Mouse (Mus musculus) colon, adult 2 months (tissue): Measurements from ENCODE around the gene Asb16. TPM values are rescaled to one million over a fixed set of nuclear protein-coding genes. Genes with fewer than 3 reads are reported as not detected.

Experiments
- polyA plus RNA-seq: library from polyadenylated mRNA; depleted of rRNA; stranded (reverse); fragments of >200 nt; gene quantifications from 2 replicates; pipeline ENCODE4 v1.2.3, GENCODE M21; 2012; rRNA removed

The Asb16 gene
- polyA plus RNA-seq = 1.6 and 2.8 TPM in 2 replicates

GRCm38 (mm10) chr11:102268520-102269244 is at the start of gene Asb16:
Asb16 (plus strand) TSS chr11:102268743.

DNA sequence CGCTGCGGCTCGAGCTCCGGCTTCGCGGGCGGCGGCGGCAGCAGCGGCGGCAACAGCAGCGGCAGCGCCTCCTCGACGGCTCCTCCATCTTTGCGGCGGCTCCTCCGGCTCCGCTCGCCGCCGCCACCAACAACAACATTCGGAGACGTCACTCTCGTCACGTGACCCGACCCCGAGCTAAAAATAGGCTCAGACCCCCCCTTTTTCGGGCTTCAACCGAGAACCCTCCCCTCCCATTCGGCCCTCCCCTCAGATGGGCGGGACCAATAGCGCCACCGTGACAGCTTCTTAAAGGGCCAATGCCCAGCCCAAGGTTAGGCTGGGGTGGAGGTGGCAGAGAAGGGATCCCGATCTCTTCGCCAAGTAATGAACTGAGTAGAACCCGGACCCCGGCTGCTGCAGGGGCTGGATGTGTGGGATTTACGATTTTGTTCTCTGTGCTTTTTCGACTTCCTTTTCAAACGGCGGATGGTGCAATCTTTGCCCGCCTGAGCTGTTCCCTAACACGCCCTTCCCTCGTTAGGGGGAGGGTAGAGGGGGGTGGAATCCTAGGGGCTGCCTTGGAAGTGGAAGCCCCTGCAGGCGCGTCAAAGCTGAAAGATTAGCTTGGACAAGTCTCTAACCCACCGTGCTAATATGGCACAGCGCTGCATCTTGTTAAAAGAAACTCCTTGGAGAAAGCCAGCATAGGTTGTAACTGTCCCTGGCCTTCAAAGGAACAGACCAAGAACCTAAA is 38.4 kb upstream of the Asb16 start, which contains the start of gene Hdac5:
TSS of gene Hdac5 (minus strand) at position 161 of the 736 bp plus-strand sequence.

DNA sequence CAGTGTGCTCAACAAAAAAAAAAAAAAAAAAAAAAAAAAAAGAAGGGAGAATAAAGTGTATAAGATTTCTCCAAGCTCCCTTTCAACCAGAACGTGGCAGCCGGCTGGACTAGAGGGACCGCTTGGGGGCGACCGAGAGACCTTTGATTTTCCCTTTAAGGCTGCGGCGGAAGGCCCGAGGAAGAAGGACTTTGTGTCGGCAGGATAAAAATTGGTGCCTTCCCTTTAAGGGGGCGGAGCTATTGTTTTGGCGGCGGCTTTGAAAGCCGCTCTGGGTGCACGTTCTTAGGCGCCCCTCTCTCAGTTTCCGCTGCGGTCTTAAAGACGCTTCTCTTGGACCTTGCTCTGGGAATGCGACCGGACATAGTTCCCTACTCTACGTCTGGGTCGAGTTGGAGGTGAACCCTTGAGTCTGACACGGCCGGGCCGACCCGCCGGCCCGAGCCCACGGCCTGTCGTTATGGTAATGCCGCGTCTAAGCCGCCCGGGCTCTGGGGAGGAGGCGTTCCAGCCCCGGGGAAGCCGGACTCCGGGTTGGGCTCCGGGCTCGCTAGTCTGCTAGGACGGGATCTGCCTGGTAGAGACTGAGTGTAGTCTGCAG is 19.8 kb upstream of the Asb16 start, which contains the start of gene BC030867:
TSS of gene BC030867 (plus strand) at position 253 of the 601 bp plus-strand sequence.

DNA sequence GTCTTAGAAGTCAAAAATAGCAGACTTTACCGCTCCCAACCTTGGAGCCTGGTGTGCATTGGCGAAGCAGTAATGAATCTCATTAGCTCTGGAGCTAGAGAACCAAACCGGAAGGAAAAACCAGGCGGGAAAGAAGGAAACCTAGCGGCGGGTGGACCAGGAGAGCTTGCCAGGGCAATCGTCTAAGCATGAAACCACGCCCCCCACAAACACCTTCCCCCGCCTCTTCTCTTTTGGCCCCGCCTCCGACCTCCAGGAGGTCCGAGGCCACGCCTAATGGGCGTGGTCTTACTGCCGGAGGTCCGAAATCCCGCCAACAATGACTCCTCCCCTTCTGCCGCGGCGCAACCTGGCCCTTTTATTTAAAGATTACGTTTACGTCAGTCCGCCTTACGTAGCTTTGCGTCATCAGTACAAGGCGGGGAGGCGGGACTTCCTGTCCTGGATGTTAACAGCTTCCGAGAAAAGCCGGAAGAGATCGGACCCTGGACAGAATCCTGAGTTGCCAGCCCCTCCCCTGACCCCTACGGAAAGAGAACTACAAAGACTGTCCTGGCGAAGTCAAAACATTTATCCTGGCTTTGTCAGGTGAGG is 16.1 kb downstream of the Asb16 start, which contains the start of gene Tmub2:
TSS of gene Tmub2 (plus strand) at position 431 of the 594 bp plus-strand sequence.

GRCm38 (mm10) chr11:102296491-102297472 is 28.2 kb downstream of the Asb16 start, which contains the start of gene Atxn7l3:
Atxn7l3 (minus strand) TSS chr11:102296631.

DNA sequence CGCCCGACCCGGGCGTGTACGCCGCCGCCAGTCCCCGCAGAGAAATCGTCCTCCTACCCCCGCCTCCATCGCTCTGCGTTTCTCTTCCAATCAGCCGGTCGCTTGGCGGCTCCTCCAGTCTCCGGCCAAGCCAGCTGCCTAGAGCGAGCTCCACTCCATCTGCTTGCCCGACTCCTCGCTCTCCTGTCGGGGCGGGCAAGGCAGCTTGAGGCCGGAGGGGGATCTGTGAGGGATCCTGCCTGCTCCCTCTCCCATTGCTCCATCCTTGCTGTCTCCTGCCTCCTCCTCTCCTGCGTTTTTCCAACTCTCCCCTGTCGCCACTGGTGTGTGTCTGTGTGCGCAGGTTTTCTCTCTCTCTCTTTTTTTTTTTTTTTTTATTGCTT is 50.9 kb downstream of the Asb16 start, which contains the start of gene Ubtf:
TSS of gene Ubtf (minus strand) at position 333 of the 383 bp plus-strand sequence.

Other genes starting within 250 kb of the Asb16 start
- 10.6 and 12.7 TPM in 2 replicates for gene Mpp3, start 240.3 kb upstream of the Asb16 start, polyA plus RNA-seq
- gene Cd300lg, start 227.2 kb upstream of the Asb16 start, polyA plus RNA-seq = 7.7 and 9.2 TPM in 2 replicates
- 4.9 and 5.9 TPM in 2 replicates for gene Mpp2, start 180.2 kb upstream of the Asb16 start, polyA plus RNA-seq
- gene Ppy, start 167.4 kb upstream of the Asb16 start, polyA plus RNA-seq = 156 and 278 TPM in 2 replicates
- 2,050 and 2,272 TPM in 2 replicates for gene Pyy, start 160.9 kb upstream of the Asb16 start, polyA plus RNA-seq
- gene Nags, start 123.2 kb upstream of the Asb16 start, polyA plus RNA-seq = 10.8 and 16.1 TPM in 2 replicates
- 23.5 and 29.5 TPM in 2 replicates for gene Tmem101, start 112.3 kb upstream of the Asb16 start, polyA plus RNA-seq
- gene Lsm12, start 83.4 kb upstream of the Asb16 start, polyA plus RNA-seq = 25.4 and 35.2 TPM in 2 replicates
- 114 and 152 TPM in 2 replicates for gene G6pc3, start 79.1 kb upstream of the Asb16 start, polyA plus RNA-seq
- 97.0 and 115 TPM in 2 replicates for gene Hdac5, start 38.6 kb upstream of the Asb16 start, polyA plus RNA-seq
- gene BC030867, start 19.9 kb upstream of the Asb16 start, polyA plus RNA-seq = 3.3 and 3.9 TPM in 2 replicates
- gene Tmub2, start 16.2 kb downstream of the Asb16 start, polyA plus RNA-seq = 57.5 and 64.0 TPM in 2 replicates
- 41.5 and 46.8 TPM in 2 replicates for gene Atxn7l3, start 27.9 kb downstream of the Asb16 start, polyA plus RNA-seq
- gene Ubtf, start 51.0 kb downstream of the Asb16 start, polyA plus RNA-seq = 31.0 and 33.3 TPM in 2 replicates
- 0.08 and 0.15 TPM in 2 replicates for gene Slc4a1, start 97.5 kb downstream of the Asb16 start, polyA plus RNA-seq
- gene Rundc3a, start 124.7 kb downstream of the Asb16 start, polyA plus RNA-seq = 14.5 and 19.1 TPM in 2 replicates
- gene Slc25a39, start 139.2 kb downstream of the Asb16 start, polyA plus RNA-seq = 591 and 649 TPM in 2 replicates
- 155 and 216 TPM in 2 replicates for gene Grn, start 161.6 kb downstream of the Asb16 start, polyA plus RNA-seq
- 14.4 and 17.6 TPM in 2 replicates for gene Fam171a2, start 178.9 kb downstream of the Asb16 start, polyA plus RNA-seq
- 4.4 and 5.2 TPM in 2 replicates for gene Itga2b, start 201.4 kb downstream of the Asb16 start, polyA plus RNA-seq